17 mouse cellular contexts compared by ENCODE assay signal in genomic region chrX:109354633-109355032, GRCm38 (mm10).
DNase-seq lines count a peak whose midpoint lies in the region; ATAC-seq and TF ChIP-seq lines count a peak whose summit lies in the region.
"Had no signal": no experiment of that assay in that cellular context is flagged by ENCODE, and none has a peak within 500 bp of the region (broad histone marks: within the 10 kb centered on the region; RNA-seq: fewer than 3 reads in every experiment).

No protein-coding gene starts in this region.

- no peak overlapping the region for H3K27ac ChIP-seq in intestine, postnatal 0 days (ENCODE audit: low read depth, low read length)
- H3K27ac ChIP-seq in intestine, embryonic 15.5 days = no peak overlapping the region
- H3K27ac ChIP-seq: embryonic facial prominence, embryonic 15.5 days; liver, embryonic 12.5 days; macrophage had no signal

- no peak overlapping the region for H3K4me3 ChIP-seq in intestine, postnatal 0 days (ENCODE audit: low read depth, low read length)
- no peak overlapping the region for H3K4me3 ChIP-seq in intestine, embryonic 15.5 days (replicated peaks)
- H3K4me3 ChIP-seq: embryonic facial prominence, embryonic 15.5 days; liver, embryonic 12.5 days had no signal

- DNase-seq in 3T3-L1 (ENCODE audit: low read depth, low spot score) (peak; percentile 23), 416B (ENCODE audit: low read depth) (peak; percentile 34)
- peak; percentile 9 for DNase-seq in embryo, embryonic 10.5 days (ENCODE audit: low spot score)
- DNase-seq in spleen, adult 12 weeks (ENCODE audit: low spot score) = no peak
- DNase-seq in right cerebral cortex, adult 18-20 months = no peak
- DNase-seq: cerebellum, adult 9-10 months; kidney, postnatal 14 days; right cerebral cortex, postnatal 4 days had no signal

- no peak overlapping the region for H3K4me2 ChIP-seq in intestine, postnatal 0 days (replicated peaks; ENCODE audit: low read depth)
- H3K4me2 ChIP-seq in intestine, embryonic 15.5 days (replicated peaks) = no peak overlapping the region
- H3K4me2 ChIP-seq: embryonic facial prominence, embryonic 15.5 days; liver, embryonic 12.5 days had no signal

- H3K36me3 ChIP-seq in intestine, postnatal 0 days (ENCODE audit: control insufficient read depth, insufficient read depth) = no peaks in the 10 kb centered on the region
- no peaks in the 10 kb centered on the region for H3K36me3 ChIP-seq in intestine, embryonic 15.5 days
- H3K36me3 ChIP-seq: embryonic facial prominence, embryonic 15.5 days; G1E; liver, embryonic 12.5 days had no signal

- peak; percentile 34; the same call in 1 of the 2 replicates for TF ChIP-seq CTCF in intestine, postnatal 0 days (IDR thresholded peaks at IDR 0.05; ENCODE audit: low read depth)

- 26% methylated on average over 3 of the region's 3 CpGs for WGBS in intestine, postnatal 0 days
- 41% methylated on average over 3 of the region's 3 CpGs for WGBS in intestine, embryonic 15.5 days

- ATAC-seq in intestine, postnatal 0 days = no peak
- ATAC-seq in intestine, embryonic 15.5 days = no peak
- ATAC-seq: activated CD4-positive, CD25-positive, alpha-beta regulatory T cell, adult 4 months; forebrain, embryonic 16.5 days; inflammation-experienced regulatory T-cells, adult 6 months; liver, embryonic 12.5 days had no signal

- H3K27me3 ChIP-seq in intestine, postnatal 0 days (replicated peaks; ENCODE audit: control insufficient read depth, insufficient read depth, low read length) = no peaks in the 10 kb centered on the region
- no peaks in the 10 kb centered on the region for H3K27me3 ChIP-seq in intestine, embryonic 15.5 days (replicated peaks)
- H3K27me3 ChIP-seq: embryonic facial prominence, embryonic 15.5 days; liver, embryonic 12.5 days had no signal

- H3K9ac ChIP-seq in intestine, postnatal 0 days (ENCODE audit: low read depth, low read length) = no peak overlapping the region
- no peak overlapping the region for H3K9ac ChIP-seq in intestine, embryonic 15.5 days
- H3K9ac ChIP-seq: embryonic facial prominence, embryonic 15.5 days; liver, embryonic 12.5 days had no signal

- no peaks in the 10 kb centered on the region for H3K4me1 ChIP-seq in intestine, postnatal 0 days (replicated peaks; ENCODE audit: control insufficient read depth, insufficient read depth, low read length)
- H3K4me1 ChIP-seq in intestine, embryonic 15.5 days (replicated peaks) = no peaks in the 10 kb centered on the region
- H3K4me1 ChIP-seq: embryonic facial prominence, embryonic 15.5 days; liver, embryonic 12.5 days had no signal

- no peaks in the 10 kb centered on the region for H3K9me3 ChIP-seq in intestine, postnatal 0 days (ENCODE audit: control insufficient read depth)
- no peaks in the 10 kb centered on the region for H3K9me3 ChIP-seq in intestine, embryonic 15.5 days
- H3K9me3 ChIP-seq: embryonic facial prominence, embryonic 15.5 days; G1E; liver, embryonic 12.5 days had no signal

Comparison
In these comparisons a context has a peak if more than half of its experiments do, and no peak if none do; other contexts are left out.
1. DNase-seq: peak in 3T3-L1 (single experiment), 416B (single experiment) and embryo, embryonic 10.5 days (single experiment); none in spleen, adult 12 weeks (single experiment) and right cerebral cortex, adult 18-20 months (single experiment).